Mouse (Mus musculus) C2C12 (cell line): Measurements from ENCODE around the gene Lcn6.

Experiments used
- CEBPB ChIP-seq: IDR thresholded peaks from one replicate; pipeline ENCODE4 v1.6.1; 2011; ENCODE audit warnings: low read depth, mild to moderate bottlenecking, control low read depth, moderate library complexity
- CTCF ChIP-seq: IDR thresholded peaks from one replicate; pipeline ENCODE4 v1.5.1; 2011; ENCODE audit not compliant: control insufficient read depth, insufficient read depth, insufficient read length
- FOSL1 ChIP-seq: IDR thresholded peaks from one replicate; pipeline ENCODE4 v1.8.0; 2011; ENCODE audit warnings: mild to moderate bottlenecking, low read length; ENCODE audit not compliant: poor library complexity, insufficient read depth, severe bottlenecking
- MYOD1 ChIP-seq: IDR thresholded peaks from one replicate; pipeline ENCODE4 v1.6.1; 2011; ENCODE audit warnings: low read depth; ENCODE audit not compliant: control insufficient read depth, insufficient read length
- USF1 ChIP-seq: IDR thresholded peaks from one replicate; pipeline ENCODE4 v1.6.1; 2011; ENCODE audit warnings: low read depth, mild to moderate bottlenecking, control low read depth, moderate library complexity

DNA sequence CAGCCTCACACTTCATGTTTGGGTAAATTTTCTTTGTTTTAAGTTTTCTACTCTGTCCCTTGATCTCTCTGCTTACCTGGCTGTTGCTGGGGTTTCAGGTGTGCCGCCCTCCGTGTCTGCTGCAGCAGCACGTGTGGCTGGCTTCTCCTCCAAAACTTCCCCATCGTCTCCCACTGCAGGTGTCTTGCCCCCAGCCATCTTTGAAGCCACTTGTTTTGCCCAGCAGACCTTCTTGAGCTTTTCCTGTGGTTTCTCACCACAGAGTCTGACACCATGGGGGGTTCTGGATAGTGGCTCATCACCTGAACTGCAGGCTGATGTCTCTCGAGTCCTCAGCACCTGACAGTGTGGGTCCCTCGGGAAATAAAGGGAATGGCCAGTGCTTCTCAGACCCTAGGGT lies 3.0 kb downstream of the Lcn6 start:
- no peak for TF ChIP-seq USF1
- no peak for TF ChIP-seq CTCF
- TF ChIP-seq MYOD1, result no peak
- TF ChIP-seq FOSL1, result no peak
- no peak for TF ChIP-seq CEBPB
